Mouse (Mus musculus): ENCODE results near the gene Ranbp2. TPM values are rescaled to one million over a fixed set of nuclear protein-coding genes. Genes with fewer than 3 reads are reported as not detected.

Ranbp2 gene
- polyA plus RNA-seq, 1 experiment = 6.8 TPM

DNA sequence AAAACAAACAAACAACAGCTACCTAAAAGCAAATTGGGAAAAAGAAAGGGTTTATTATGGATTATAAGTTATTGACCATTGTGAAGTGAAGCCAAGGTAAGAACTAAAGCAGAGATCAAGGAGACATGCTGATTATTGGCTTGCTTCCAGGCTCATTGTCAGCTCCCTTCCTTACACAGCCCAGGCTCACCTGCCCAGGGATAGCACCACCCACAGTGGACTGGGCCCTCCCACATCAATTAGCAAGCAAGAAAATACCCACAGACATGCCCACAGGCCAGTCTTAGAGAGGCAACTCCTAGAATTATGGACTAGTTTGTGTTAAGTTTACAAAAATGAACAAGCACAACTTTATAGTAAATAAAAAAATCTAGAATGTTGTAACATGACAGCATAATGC is 33.9 kb upstream of the Ranbp2 start:
- no peaks in the 10 kb centered on the region for H3K36me3 ChIP-seq (ENCODE audit: control insufficient read depth, insufficient read depth, low read length)
- no peak for TF ChIP-seq CTCF (IDR thresholded peaks at IDR 0.05; ENCODE audit: control insufficient read depth, insufficient read depth, insufficient replicate concordance, low read depth, low read length)
- no peak for TF ChIP-seq POLR2A (IDR thresholded peaks at IDR 0.05; ENCODE audit: control insufficient read depth, low read depth, low read length)
- no peak overlapping the region for H3K27ac ChIP-seq (ENCODE audit: control insufficient read depth, insufficient read depth, low read depth, low read length)
- H3K27me3 ChIP-seq (ENCODE audit: control insufficient read depth, insufficient read depth, low read length) = no peaks in the 10 kb centered on the region
- no peaks in the 10 kb centered on the region for H3K4me1 ChIP-seq (ENCODE audit: control insufficient read depth, insufficient read depth, low read length)
- no peak overlapping the region for H3K4me3 ChIP-seq (ENCODE audit: control insufficient read depth, low read depth, low read length)

DNA sequence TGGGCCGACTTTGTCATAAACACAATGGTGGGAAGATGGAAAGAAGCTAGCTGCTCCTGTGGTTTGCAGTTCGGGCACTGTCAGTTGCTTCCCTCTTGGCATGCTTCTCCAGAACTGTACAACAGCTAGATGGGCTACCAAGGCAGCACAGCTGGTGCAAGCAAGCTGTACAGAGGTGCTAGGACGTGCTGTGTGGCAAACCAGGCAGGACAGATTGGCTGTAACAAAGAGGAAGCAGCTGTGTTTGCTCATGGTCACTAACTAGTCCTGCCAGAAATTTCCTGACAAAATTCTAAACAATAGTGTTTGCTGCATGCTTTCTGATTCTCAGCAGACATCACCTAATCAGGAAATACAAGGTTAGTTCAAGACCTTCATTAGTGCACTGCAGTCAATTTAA is 30.0 kb upstream of the Ranbp2 start:
- no peaks in the 10 kb centered on the region for H3K4me1 ChIP-seq (ENCODE audit: control insufficient read depth, insufficient read depth, low read length)
- TF ChIP-seq POLR2A (IDR thresholded peaks at IDR 0.05; ENCODE audit: control insufficient read depth, low read depth, low read length) = no peak
- TF ChIP-seq CTCF (IDR thresholded peaks at IDR 0.05; ENCODE audit: control insufficient read depth, insufficient read depth, insufficient replicate concordance, low read depth, low read length) = no peak
- no peak overlapping the region for H3K4me3 ChIP-seq (ENCODE audit: control insufficient read depth, low read depth, low read length)
- H3K36me3 ChIP-seq (ENCODE audit: control insufficient read depth, insufficient read depth, low read length) = no peaks in the 10 kb centered on the region
- H3K27ac ChIP-seq (ENCODE audit: control insufficient read depth, insufficient read depth, low read depth, low read length) = no peak overlapping the region
- H3K27me3 ChIP-seq (ENCODE audit: control insufficient read depth, insufficient read depth, low read length) = no peaks in the 10 kb centered on the region

GRCm38 (mm10) chr10:58418290-58418971 is 28.3 kb upstream of the Ranbp2 start:
- TF ChIP-seq CTCF (IDR thresholded peaks at IDR 0.05; ENCODE audit: control insufficient read depth, insufficient read depth, insufficient replicate concordance, low read depth, low read length) (no peak), POLR2A (IDR thresholded peaks at IDR 0.05; ENCODE audit: control insufficient read depth, low read depth, low read length) (no peak)
- H3K36me3 ChIP-seq (ENCODE audit: control insufficient read depth, insufficient read depth, low read length) = no peaks in the 10 kb centered on the region
- H3K27ac ChIP-seq (ENCODE audit: control insufficient read depth, insufficient read depth, low read depth, low read length) = no peak overlapping the region

DNA sequence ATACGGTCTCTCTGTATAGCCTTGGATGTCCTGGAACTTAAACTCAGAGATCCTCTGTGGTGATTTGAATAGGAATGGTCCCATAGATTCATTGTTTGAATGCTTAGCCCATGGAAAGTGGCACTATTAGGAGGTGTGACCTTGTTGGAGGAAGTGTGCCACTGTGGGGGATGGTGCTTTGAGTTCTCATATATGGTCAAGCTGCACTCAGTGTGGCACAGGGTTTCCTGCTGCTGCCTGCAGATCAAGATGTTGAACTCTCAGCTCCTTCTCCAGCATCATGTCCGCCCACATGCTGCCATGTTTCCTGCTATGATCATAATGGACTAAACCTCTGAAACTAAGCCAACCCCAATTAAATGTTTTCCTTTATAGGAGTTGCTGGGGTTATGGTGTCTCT is 18.8 kb upstream of the Ranbp2 start:
- Histone ChIP-seq H3K27ac (ENCODE audit: control insufficient read depth, insufficient read depth, low read depth, low read length) (no peak overlapping the region), H3K4me1 (ENCODE audit: control insufficient read depth, insufficient read depth, low read length) (no peaks in the 10 kb centered on the region), H3K36me3 (ENCODE audit: control insufficient read depth, insufficient read depth, low read length) (no peaks in the 10 kb centered on the region), H3K27me3 (ENCODE audit: control insufficient read depth, insufficient read depth, low read length) (no peaks in the 10 kb centered on the region), H3K4me3 (ENCODE audit: control insufficient read depth, low read depth, low read length) (no peak overlapping the region)
- TF ChIP-seq POLR2A (IDR thresholded peaks at IDR 0.05; ENCODE audit: control insufficient read depth, low read depth, low read length) (no peak), CTCF (IDR thresholded peaks at IDR 0.05; ENCODE audit: control insufficient read depth, insufficient read depth, insufficient replicate concordance, low read depth, low read length) (no peak)

More at GRCm38 (mm10) chr10:58418290-58418971, 28.3 kb upstream of the Ranbp2 start:
- Histone ChIP-seq H3K27me3 (ENCODE audit: control insufficient read depth, insufficient read depth, low read length) (no peaks in the 10 kb centered on the region), H3K4me1 (ENCODE audit: control insufficient read depth, insufficient read depth, low read length) (no peaks in the 10 kb centered on the region), H3K4me3 (ENCODE audit: control insufficient read depth, low read depth, low read length) (no peak overlapping the region)

- Histone ChIP-seq H3K27me3 (ENCODE audit: control insufficient read depth, insufficient read depth, low read length) (no peaks in the 10 kb centered on the region), H3K4me1 (ENCODE audit: control insufficient read depth, insufficient read depth, low read length) (peaks cover 5% of the 10 kb centered on the region), H3K27ac (ENCODE audit: control insufficient read depth, insufficient read depth, low read depth, low read length) (peak overlapping the region; percentile 94), H3K36me3 (ENCODE audit: control insufficient read depth, insufficient read depth, low read length) (no peaks in the 10 kb centered on the region), H3K4me3 (ENCODE audit: control insufficient read depth, low read depth, low read length) (peak overlapping the region; percentile 95)
- no peak for TF ChIP-seq CTCF (IDR thresholded peaks at IDR 0.05; ENCODE audit: control insufficient read depth, insufficient read depth, insufficient replicate concordance, low read depth, low read length)
- no peak for TF ChIP-seq POLR2A (IDR thresholded peaks at IDR 0.05; ENCODE audit: control insufficient read depth, low read depth, low read length)
These were observed 870 bp upstream of the Ranbp2 start for GRCm38 (mm10) chr10:58445850-58446249.

- Histone ChIP-seq H3K27ac (ENCODE audit: control insufficient read depth, insufficient read depth, low read depth, low read length) (peak overlapping the region; percentile 67), H3K4me3 (ENCODE audit: control insufficient read depth, low read depth, low read length) (peak overlapping the region; percentile 95), H3K27me3 (ENCODE audit: control insufficient read depth, insufficient read depth, low read length) (no peaks in the 10 kb centered on the region), H3K4me1 (ENCODE audit: control insufficient read depth, insufficient read depth, low read length) (peaks cover 5% of the 10 kb centered on the region), H3K36me3 (ENCODE audit: control insufficient read depth, insufficient read depth, low read length) (no peaks in the 10 kb centered on the region)
- TF ChIP-seq CTCF (IDR thresholded peaks at IDR 0.05; ENCODE audit: control insufficient read depth, insufficient read depth, insufficient replicate concordance, low read depth, low read length) (no peak), POLR2A (IDR thresholded peaks at IDR 0.05; ENCODE audit: control insufficient read depth, low read depth, low read length) (no peak)
These were observed 611 bp downstream of the Ranbp2 start for GRCm38 (mm10) chr10:58447280-58447781.

GRCm38 (mm10) chr10:58451575-58451974 is 4.9 kb downstream of the Ranbp2 start:
- Histone ChIP-seq H3K4me1 (ENCODE audit: control insufficient read depth, insufficient read depth, low read length) (no peaks in the 10 kb centered on the region), H3K27ac (ENCODE audit: control insufficient read depth, insufficient read depth, low read depth, low read length) (no peak overlapping the region), H3K4me3 (ENCODE audit: control insufficient read depth, low read depth, low read length) (no peak overlapping the region), H3K27me3 (ENCODE audit: control insufficient read depth, insufficient read depth, low read length) (no peaks in the 10 kb centered on the region), H3K36me3 (ENCODE audit: control insufficient read depth, insufficient read depth, low read length) (no peaks in the 10 kb centered on the region; the same call in 1 of the 2 replicates)
- no peak for TF ChIP-seq CTCF (IDR thresholded peaks at IDR 0.05; ENCODE audit: control insufficient read depth, insufficient read depth, insufficient replicate concordance, low read depth, low read length)
- TF ChIP-seq POLR2A (IDR thresholded peaks at IDR 0.05; ENCODE audit: control insufficient read depth, low read depth, low read length) = no peak
